Mouse (Mus musculus) hindbrain, embryonic 10.5 days (tissue): ENCODE measurements around the gene Fstl3. TPM values are rescaled to one million over a fixed set of nuclear protein-coding genes. Genes with fewer than 3 reads are reported as not detected.
A peak's percentile ranks its signal among the peaks of the same experiment; 100 is the strongest.
"Not testable (repeated sequence)": the region's sequence is repeated elsewhere in the genome, so short reads cannot be mapped to it uniquely, and the experiment has no call there.

Experiments used
- DNase-seq: peaks from one replicate; pipeline ENCODE4 v3.0.0-alpha.2; 2017; ENCODE audit warnings: low spot score
- H3K27ac ChIP-seq: fragments of 300-500 bp; sonication (generic); 2 replicates; pipeline ENCODE4 v1.5.1; 2016; ENCODE audit warnings: mild to moderate bottlenecking, moderate library complexity
- H3K27me3 ChIP-seq: fragments of 300-500 bp; sonication (generic); 2 replicates; pipeline ENCODE4 v1.6.1; 2016; ENCODE audit warnings: mild to moderate bottlenecking; ENCODE audit not compliant: poor library complexity, insufficient read depth, severe bottlenecking
- H3K36me3 ChIP-seq: fragments of 300-500 bp; sonication (generic); 2 replicates; pipeline ENCODE4 v1.6.1; 2016; ENCODE audit warnings: mild to moderate bottlenecking, moderate library complexity
- H3K4me1 ChIP-seq: fragments of 300-500 bp; sonication (generic); replicated peaks from 2 replicates; pipeline ENCODE4 v1.6.1; 2016; ENCODE audit warnings: mild to moderate bottlenecking
- H3K4me3 ChIP-seq: fragments of 300-500 bp; sonication (generic); 2 replicates; pipeline ENCODE4 v1.5.1; 2016; ENCODE audit warnings: mild to moderate bottlenecking, moderate library complexity
- H3K9me3 ChIP-seq: fragments of 300-500 bp; sonication (generic); 2 replicates; pipeline ENCODE4 v1.6.1; 2016; ENCODE audit warnings: mild to moderate bottlenecking, moderate library complexity
- WGBS: fragments of 180-500 bp; shearing (Covaris S2); methylation state at CpG from one replicate; pipeline ENCODE4 v1.1.7; 2016; 5-methylcytosine and 5-hydroxymethylcytosine counted together
- polyA plus RNA-seq: library from polyadenylated mRNA; unstranded; fragments of >200 nt; fragmentation: Nextera tagmentation; extraction: Ambion mirVana; gene quantifications from 2 replicates; pipeline ENCODE4 v1.2.1, GENCODE M21; 2016

Fstl3 gene
- polyA plus RNA-seq, 1 experiment from 2014 or later: 1.7 TPM

DNA sequence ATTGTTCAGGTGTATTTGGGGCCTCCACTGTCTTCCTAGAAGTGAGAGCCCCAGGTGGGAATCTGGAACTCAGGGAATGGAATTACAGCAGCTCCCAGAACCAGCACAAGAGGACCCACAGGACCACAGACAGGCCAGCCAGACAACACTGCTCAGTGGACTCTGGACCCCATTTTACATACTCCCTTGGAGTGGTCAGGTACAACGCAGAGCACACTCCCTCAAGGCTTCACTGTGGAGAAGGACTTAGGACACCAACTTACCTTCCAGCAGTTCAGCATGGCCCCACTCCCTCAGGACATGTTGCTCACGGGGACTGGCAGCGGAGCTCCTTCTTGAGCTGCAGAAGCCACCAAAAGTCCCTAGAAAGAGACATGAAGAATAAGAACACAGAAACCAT is 31.7 kb upstream of the Fstl3 start:
- Histone ChIP-seq H3K36me3 (peaks cover 40% of the 10 kb centered on the region), H3K27ac (no peak overlapping the region), H3K27me3 (no peaks in the 10 kb centered on the region), H3K9me3 (peaks cover 6% of the 10 kb centered on the region; the same call in 1 of the 2 replicates), H3K4me1 (peaks cover 19% of the 10 kb centered on the region), H3K4me3 (peak overlapping the region; percentile 71)
- DNase-seq: no peak
- WGBS: 91% methylated on average over 3 of the region's 3 CpGs

DNA sequence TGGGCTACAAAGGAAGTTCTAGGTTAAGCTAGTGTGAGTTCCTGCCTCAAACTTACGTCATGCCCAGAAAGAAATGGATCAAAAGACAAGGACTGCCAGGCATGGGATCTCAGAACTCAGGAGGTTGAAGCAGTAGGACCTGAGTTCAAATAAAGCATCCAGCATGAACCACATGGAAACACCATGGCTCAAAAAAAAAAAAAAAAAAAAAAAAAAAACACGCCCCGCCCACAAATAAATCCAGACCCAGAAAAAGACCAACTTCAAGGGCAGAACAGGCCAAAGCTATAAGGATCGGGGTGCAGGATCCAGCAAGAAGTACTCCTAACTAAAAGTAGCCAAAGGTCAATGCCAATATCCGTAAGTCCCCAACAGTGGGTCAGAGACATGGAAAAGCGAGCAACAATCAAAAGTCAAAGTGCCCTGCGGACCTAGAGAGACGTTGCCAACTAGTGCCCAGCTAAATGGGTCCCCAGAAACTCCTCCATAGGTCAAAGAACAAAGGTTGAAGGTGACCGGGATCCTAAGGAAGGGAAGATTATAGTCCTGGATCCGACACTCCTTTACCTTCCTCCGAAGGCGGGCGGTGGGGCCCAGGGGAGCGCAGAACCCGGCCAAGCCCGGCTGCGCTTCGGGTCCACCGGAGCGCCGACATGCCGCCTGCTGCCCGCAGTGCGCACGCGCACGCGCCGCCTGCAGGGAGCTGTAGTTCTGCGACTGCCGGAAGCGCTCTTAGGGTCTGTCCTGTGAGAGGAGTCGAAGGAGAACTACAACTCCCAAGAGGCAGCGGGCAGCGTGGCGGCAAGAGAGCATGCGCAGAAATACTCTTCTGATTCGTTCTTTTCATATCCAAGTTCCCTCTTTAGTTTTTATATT is 30.9 kb upstream of the Fstl3 start, which contains the start of gene Polrmt:
Gene Polrmt, minus strand, starts transcription at position 684 of the 876 bp plus-strand sequence.
- Histone ChIP-seq H3K27me3 (no peaks in the 10 kb centered on the region), H3K36me3 (peaks cover 33% of the 10 kb centered on the region), H3K27ac (peak within 1 kb of the TSS; percentile 85), H3K9me3 (no peaks in the 10 kb centered on the region; the same call in 1 of the 2 replicates), H3K4me1 (peaks cover 14% of the 10 kb centered on the region), H3K4me3 (peak within 1 kb of the TSS; percentile 71)
- 3% methylated on average over 38 of the region's 38 CpGs for WGBS
- DNase-seq: peak; percentile 95

DNA sequence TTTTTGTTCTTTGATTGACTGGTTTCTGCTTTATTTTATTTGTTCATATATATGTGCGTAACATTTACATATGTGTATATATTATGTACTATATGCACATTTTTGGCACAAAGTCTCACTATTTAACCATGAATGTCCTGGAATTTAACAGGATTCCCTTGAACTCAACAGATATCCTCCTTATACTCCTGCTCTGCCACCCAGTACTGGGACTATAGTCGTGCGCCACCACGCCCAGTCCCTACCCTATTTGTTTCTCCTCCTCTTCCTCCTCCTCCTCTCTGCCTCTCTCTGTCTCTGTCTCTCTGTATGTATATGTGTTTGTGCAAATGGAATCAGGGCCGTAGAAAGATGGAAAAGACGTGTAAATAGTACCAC is 30.3 kb upstream of the Fstl3 start:
- Histone ChIP-seq H3K27me3 (no peaks in the 10 kb centered on the region), H3K4me3 (peak overlapping the region; percentile 71), H3K36me3 (peaks cover 27% of the 10 kb centered on the region), H3K4me1 (peaks cover 16% of the 10 kb centered on the region), H3K9me3 (no peaks in the 10 kb centered on the region), H3K27ac (peak overlapping the region; percentile 74)
- DNase-seq: no peak
- 28% methylated on average over 6 of the region's 6 CpGs for WGBS

DNA sequence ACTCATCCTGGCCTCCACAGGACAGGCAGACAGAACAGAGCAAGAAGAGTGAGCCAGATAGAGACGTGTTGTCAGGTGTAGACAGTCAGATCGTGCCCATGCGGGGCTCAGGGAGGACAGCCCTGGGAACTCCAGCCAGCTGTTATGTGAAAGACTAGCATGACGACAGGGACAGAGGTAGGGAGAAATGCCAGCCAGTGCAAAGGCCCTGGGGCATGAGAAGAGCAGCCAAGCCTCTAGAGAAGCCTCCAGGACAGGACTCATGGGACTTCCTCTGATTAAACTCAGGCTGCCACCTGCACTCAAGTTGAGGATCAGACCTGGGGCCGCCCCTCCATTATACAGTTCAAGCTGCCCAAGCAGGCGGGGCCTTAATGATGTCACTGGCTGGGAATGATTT is 28.6 kb upstream of the Fstl3 start:
- H3K4me3 ChIP-seq: no peak overlapping the region
- no peak for DNase-seq
- H3K27me3 ChIP-seq: no peaks in the 10 kb centered on the region
- H3K4me1 ChIP-seq: peaks cover 16% of the 10 kb centered on the region
- H3K36me3 ChIP-seq: peaks cover 11% of the 10 kb centered on the region
- no peaks in the 10 kb centered on the region for H3K9me3 ChIP-seq
- 85% methylated on average over 6 of the region's 6 CpGs for WGBS
- H3K27ac ChIP-seq: no peak overlapping the region

DNA sequence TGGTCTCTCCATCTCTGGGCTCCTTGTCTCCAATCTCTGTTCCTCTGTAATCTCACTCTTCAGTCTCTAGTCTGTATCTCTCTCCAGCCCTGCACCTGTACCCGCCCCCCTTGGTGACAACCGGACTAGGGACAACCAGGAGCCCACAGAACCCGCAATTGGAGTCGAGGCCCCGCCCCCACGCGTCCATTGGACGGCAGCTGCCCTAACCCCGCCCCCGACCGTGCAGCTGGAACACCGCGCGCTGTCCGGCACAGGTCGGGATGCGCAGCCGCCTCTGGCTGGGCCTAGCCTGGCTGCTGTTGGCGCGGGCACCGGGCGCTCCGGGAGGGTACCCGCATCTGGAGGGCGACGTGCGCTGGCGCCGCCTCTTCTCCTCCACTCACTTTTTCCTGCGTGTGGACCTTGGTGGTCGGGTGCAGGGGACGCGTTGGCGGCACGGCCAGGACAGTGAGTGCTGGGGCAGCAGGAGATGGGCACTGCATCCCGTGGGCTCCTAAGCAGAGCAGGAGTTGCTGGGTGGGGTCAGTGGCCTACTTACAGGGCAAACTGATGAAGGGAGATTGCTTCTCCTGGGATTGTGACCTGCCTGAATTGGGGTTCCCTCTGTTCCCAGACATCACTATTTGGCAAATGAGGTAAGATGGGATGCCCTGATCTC is 22.1 kb upstream of the Fstl3 start, which contains the start of gene Fgf22:
Gene Fgf22, plus strand, starts transcription at position 221 of the 661 bp plus-strand sequence.
- Histone ChIP-seq H3K4me3 (peak within 1 kb of the TSS; percentile 52), H3K27ac (0 out of 2 replicates have a peak within 1 kb of the TSS, but pooled peaks have one; percentile 4), H3K9me3 (no peaks in the 10 kb centered on the region), H3K36me3 (peaks cover 45% of the 10 kb centered on the region), H3K4me1 (peaks cover 13% of the 10 kb centered on the region), H3K27me3 (peaks cover 12% of the 10 kb centered on the region)
- DNase-seq: peak; percentile 77
- WGBS: under 1% methylated on average over 36 of the region's 36 CpGs

DNA sequence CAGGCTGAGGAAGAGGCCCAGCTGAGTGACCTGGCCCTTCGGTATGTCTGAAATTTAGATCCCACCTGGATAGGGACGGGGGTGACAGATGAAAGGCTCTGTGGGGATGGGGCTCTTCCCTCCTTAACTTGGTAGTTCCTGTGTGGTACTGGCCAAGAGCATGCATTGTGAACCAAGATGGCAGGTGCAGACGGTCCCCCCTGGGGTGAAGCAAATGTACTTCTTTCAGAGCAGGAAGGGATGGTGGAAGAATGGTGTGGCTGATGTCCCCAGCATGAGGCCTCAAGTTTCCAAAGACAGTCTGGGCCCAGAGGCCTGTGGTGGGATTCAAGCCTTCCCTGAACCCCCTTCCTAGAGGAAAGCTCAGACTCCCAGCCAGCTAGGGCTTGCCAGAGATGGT is 21.2 kb upstream of the Fstl3 start:
- Histone ChIP-seq H3K9me3 (no peaks in the 10 kb centered on the region), H3K36me3 (peaks cover 54% of the 10 kb centered on the region), H3K4me3 (peak overlapping the region; percentile 52; the same call in 1 of the 2 replicates), H3K27ac (no peak overlapping the region), H3K27me3 (peaks cover 12% of the 10 kb centered on the region), H3K4me1 (peaks cover 13% of the 10 kb centered on the region)
- WGBS: 83% methylated on average over 3 of the region's 3 CpGs
- DNase-seq: no peak

DNA sequence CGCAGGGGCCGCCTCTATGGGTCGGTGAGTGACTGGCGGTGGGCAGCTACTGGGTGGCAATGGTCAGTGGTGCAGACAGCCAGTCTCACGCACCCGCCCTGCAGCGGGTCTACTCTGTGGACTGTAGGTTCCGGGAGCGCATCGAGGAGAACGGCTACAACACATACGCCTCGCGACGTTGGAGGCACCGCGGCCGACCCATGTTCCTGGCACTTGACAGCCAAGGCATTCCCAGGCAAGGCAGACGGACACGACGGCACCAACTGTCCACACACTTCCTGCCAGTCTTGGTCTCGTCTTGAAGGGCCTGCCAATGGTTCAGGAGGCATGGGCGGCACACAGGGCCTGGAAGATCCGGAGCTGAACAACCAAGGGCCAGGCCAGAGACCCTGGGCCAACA is 20.4 kb upstream of the Fstl3 start:
- no peaks in the 10 kb centered on the region for H3K9me3 ChIP-seq
- H3K27ac ChIP-seq: no peak overlapping the region
- peaks cover 12% of the 10 kb centered on the region for H3K27me3 ChIP-seq
- no peak overlapping the region for H3K4me3 ChIP-seq
- 91% methylated on average over 24 of the region's 24 CpGs for whole genome bisulfite sequencing
- peaks cover 11% of the 10 kb centered on the region for H3K4me1 ChIP-seq
- peaks cover 62% of the 10 kb centered on the region for H3K36me3 ChIP-seq
- no peak for DNase-seq

DNA sequence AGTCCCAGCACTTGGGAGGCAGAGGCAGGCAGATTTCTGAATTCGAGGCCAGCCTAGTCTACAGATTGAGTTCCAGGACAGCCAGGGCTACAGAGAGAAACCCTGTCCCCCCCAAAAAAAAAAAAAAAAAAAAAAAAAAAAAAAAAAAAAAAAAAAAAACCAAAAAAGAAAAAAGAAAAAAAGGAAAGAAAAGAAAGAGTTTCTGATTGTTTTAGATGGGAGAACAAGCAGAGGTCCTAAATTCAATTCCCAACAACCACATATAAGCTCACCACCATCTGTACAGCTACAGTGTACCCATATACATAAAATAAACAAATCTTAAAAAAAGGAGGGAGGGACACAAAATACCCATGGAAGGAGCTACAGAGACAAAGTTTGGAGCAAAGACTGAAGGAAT is 17.4 kb upstream of the Fstl3 start:
- not testable (repeated sequence) for H3K9me3 ChIP-seq, H3K4me3 ChIP-seq, H3K27ac ChIP-seq, DNase-seq
- peaks cover 84% of the 10 kb centered on the region for H3K36me3 ChIP-seq
- peaks cover 31% of the 10 kb centered on the region for H3K4me1 ChIP-seq
- peaks cover 12% of the 10 kb centered on the region for H3K27me3 ChIP-seq
- WGBS: 83% methylated on average over 1 of the region's 1 CpGs

DNA sequence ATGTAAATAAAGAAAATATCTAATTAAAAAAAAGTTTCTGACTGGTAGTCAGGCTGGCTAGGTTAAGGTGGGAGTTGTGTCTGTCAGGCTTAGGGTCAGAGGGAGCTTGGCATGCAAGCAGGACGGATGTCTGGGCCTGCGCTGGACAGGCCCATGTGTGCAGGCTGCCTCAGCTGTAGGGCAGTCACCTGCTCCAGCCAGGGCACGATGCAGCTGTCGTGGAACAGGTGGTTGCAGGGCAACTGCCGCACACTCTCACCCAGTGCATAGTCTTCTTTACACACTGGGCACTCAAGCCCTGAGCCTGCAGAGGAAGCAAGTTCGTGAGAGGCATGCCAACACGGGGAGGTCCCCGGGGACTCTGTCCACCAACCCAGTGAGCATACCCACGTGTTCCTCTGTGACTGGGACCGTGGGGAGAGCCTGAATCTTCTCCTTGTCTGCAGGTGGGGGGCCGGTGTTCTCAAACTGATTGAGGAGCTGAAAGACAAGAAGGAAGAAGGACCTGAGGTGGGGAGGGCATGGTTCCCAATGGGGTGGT is 16.4 kb upstream of the Fstl3 start:
- DNase-seq: no peak
- Histone ChIP-seq H3K27ac (no peak overlapping the region), H3K4me3 (no peak overlapping the region), H3K27me3 (peaks cover 8% of the 10 kb centered on the region), H3K9me3 (no peaks in the 10 kb centered on the region), H3K4me1 (peaks cover 31% of the 10 kb centered on the region), H3K36me3 (peaks cover 87% of the 10 kb centered on the region)
- 91% methylated on average over 11 of the region's 11 CpGs for WGBS

DNA sequence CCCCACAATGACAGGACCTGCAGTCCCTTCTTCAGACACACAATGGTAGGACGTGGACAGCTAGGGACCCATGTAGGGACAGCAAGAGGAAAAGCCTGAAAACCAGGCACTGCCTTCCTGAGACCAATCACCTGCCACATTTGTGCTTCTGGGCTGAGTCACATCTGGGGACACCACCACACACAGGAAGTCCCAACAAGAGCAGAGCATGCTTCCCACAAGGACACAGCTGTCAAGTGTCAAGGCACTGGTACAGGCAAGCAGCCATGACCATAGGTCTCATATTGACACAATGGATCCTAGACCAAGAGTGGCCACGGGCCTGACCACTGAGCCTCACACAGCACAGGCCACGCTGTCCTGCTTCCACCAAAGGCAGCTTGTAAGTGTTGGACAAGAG is 14.2 kb upstream of the Fstl3 start:
- 83% methylated on average over 3 of the region's 3 CpGs for WGBS
- DNase-seq: no peak
- Histone ChIP-seq H3K9me3 (no peaks in the 10 kb centered on the region), H3K4me1 (peaks cover 50% of the 10 kb centered on the region), H3K4me3 (no peak overlapping the region), H3K27me3 (no peaks in the 10 kb centered on the region), H3K27ac (no peak overlapping the region), H3K36me3 (peaks cover 65% of the 10 kb centered on the region)

DNA sequence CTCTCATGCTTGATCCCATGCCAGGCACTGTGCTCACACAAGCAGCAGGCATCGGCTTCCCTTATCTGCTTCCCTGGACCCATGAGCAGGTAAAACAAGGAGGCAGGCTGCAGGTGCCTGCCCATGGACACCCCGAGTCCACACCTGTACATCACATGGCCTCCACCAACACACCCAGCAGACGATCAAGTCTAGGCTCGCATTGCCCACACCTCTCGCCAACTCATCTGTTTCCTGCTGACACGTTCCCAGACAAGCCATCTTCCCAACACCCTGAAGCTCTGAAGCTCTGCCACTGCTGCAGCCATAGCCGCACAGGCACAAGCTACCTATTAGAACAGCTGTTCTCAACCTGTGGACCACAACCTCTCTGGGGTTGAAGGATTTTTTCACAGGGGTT is 12.8 kb upstream of the Fstl3 start:
- Histone ChIP-seq H3K27me3 (no peaks in the 10 kb centered on the region), H3K9me3 (no peaks in the 10 kb centered on the region), H3K36me3 (peaks cover 52% of the 10 kb centered on the region), H3K4me1 (peaks cover 61% of the 10 kb centered on the region), H3K27ac (no peak overlapping the region), H3K4me3 (no peak overlapping the region; the same call in 1 of the 2 replicates)
- WGBS: 90% methylated on average over 7 of the region's 7 CpGs
- DNase-seq: no peak

DNA sequence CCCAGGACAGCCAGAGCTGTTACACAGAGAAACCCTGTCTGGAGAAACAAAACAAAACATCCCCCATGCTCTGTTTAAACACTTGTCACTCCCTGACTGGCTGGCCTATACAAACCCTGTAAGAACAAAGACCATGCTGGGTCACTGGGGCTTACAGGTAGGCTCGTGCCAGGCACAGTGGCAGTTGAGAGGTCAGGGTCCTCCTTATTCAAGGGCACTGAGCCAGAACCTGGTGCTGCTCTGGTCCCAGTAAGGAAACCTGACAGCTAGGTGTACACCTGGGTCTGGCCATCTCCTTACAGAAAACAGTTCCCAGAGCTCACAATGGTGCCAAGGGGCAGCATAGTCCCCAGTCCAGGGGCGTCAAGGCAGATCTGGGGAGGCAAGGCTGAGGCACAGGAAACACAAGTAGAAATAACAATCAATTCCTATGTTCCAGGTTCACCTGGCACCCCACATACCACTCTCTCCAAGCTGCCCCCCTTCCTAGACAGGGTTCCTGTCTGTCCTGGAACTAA is 11.8 kb upstream of the Fstl3 start:
- Histone ChIP-seq H3K4me3 (peak overlapping the region; percentile 73), H3K36me3 (peaks cover 42% of the 10 kb centered on the region), H3K9me3 (no peaks in the 10 kb centered on the region), H3K27me3 (peaks cover under 1% of the 10 kb centered on the region; the same call in 1 of the 2 replicates), H3K27ac (no peak overlapping the region), H3K4me1 (peaks cover 61% of the 10 kb centered on the region)
- DNase-seq: no peak
- whole genome bisulfite sequencing: 84% methylated on average over 2 of the region's 2 CpGs
